Mouse (Mus musculus): Measurements from ENCODE around the gene Cfap97. TPM values are rescaled to one million over a fixed set of nuclear protein-coding genes. Genes with fewer than 3 reads are reported as not detected.
"Not testable (repeated sequence)": the region's sequence is repeated elsewhere in the genome, so short reads cannot be mapped to it uniquely, and the experiment has no call there.

Gene Cfap97
- total RNA-seq (2014; rRNA removed) (15.1 and 15.2 TPM in 2 replicates), polyA plus RNA-seq (2015; fragmentation: Nextera tagmentation; extraction: Ambion mirVana) (26.8 and 28.0 TPM in 2 replicates)

DNA sequence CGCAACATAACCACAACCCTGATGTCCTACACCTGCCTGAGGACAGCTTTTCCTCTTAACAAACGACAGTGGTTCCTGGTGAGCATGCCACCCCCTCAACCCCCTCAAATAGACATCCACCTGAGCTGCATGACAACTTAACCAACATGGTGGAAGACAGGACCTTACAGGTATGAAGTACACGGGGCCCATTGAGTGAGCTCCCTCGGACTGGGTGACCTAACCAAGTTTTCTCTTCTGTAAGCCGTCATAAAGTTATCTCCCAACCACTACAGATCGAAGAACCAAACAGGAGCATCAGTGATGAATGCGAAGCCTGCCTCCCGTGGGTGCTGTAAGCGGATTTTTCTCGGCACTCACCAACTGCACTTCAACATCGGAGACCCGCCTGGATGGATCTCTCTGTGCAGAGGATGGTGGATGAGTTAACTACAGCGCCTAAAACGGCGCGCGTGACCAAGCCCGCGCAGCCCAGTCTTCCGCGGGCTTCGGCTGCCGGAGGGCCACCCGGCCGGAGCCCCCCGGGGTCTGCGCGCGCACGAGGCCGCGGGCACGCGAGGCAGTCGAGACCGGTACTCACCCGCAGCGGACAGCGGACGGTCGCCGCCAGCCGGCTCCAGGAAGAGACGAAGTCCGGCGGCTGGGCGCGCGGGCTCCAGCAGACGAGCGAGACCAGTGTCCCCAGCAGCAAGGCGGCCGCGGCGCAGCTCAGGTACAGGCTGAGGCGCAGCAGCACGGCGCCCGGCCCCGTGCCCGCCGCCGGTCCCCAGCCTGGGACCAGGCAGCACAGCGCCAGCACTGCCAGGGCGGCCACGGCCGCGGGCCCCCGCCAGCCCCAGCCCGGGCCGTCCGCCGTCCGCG, at the start of gene Cfap97:
TSS of gene Cfap97 (plus strand) at position 570 of the 861 bp plus-strand sequence.
- ATAC-seq (peak; percentile 82), DNase-seq (ENCODE audit: low spot score) (peak; percentile 64)
- Histone ChIP-seq H3K27me3 (ENCODE audit: insufficient read depth, low read length) (no peaks in the 10 kb centered on the region), H3K4me1 (ENCODE audit: insufficient read depth, low read length) (peaks cover 6% of the 10 kb centered on the region; the same call in 1 of the 2 replicates), H3K27ac (peak within 1 kb of the TSS; percentile 88), H3K36me3 (ENCODE audit: insufficient read depth, low read length) (no peaks in the 10 kb centered on the region), H3K9me3 (ENCODE audit: low read length) (no peaks in the 10 kb centered on the region), H3K4me2 (ENCODE audit: low read depth, low read length) (peak within 1 kb of the TSS; percentile 86), H3K4me3 (ENCODE audit: low read length) (peak within 1 kb of the TSS; percentile 92), H3K9ac (replicated peaks; ENCODE audit: low read length) (peak within 1 kb of the TSS; percentile 85)
- WGBS, result 1% methylated on average over 61 of the region's 75 CpGs
- no peak for TF ChIP-seq CTCF (IDR thresholded peaks at IDR 0.05; ENCODE audit: low read depth)

DNA sequence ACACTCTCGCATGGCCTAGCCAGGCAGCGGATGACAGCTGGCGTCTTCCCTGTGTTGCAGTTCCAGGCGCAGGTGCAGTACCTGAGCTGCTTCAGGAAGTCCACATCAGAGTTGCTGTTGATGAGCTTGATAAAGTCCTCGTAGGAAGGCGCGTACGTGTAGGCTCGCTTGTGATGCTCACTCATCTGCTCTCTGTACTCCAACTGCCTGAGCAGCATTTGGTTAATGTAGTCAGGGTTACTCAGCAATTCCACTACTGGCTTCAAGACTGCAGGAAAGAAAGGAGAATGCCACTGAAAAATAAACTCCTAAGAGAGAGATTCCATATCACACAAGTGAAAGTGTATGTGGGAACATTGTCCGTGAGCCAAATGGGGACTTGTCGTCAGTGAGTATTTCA, 48.1 kb upstream of the Cfap97 start:
- Histone ChIP-seq H3K27ac (no peak overlapping the region), H3K9ac (replicated peaks; ENCODE audit: low read length) (no peak overlapping the region), H3K4me1 (ENCODE audit: insufficient read depth, low read length) (no peaks in the 10 kb centered on the region), H3K27me3 (ENCODE audit: insufficient read depth, low read length) (no peaks in the 10 kb centered on the region), H3K9me3 (ENCODE audit: low read length) (no peaks in the 10 kb centered on the region), H3K4me3 (ENCODE audit: low read length) (no peak overlapping the region), H3K36me3 (ENCODE audit: insufficient read depth, low read length) (peaks cover 11% of the 10 kb centered on the region; the same call in 1 of the 2 replicates), H3K4me2 (ENCODE audit: low read depth, low read length) (no peak overlapping the region)
- ATAC-seq (no peak), DNase-seq (ENCODE audit: low spot score) (no peak)
- WGBS, result 94% methylated on average over 11 of the region's 11 CpGs
- TF ChIP-seq CTCF (IDR thresholded peaks at IDR 0.05; ENCODE audit: low read depth), result no peak

DNA sequence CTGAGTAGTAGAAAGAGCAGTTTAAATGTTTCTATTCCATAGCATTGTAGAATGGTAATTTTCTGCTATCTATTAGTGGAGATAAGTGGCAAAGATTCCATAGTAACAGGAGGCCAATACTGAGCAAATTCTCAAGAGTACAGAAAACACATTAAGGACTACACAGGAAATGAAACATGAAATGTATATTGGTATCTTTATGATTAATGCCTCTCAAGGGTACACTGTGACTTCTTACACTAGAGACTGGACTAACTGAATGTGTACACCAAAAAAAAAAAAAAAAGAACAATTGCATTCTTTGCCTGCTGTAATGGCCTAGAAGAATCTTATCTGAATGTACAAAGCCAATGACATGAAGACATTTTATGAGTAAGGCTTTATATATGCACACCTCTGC, 43.9 kb upstream of the Cfap97 start:
- TF ChIP-seq CTCF (IDR thresholded peaks at IDR 0.05; ENCODE audit: low read depth), result no peak
- H3K9ac ChIP-seq (replicated peaks; ENCODE audit: low read length), result no peak overlapping the region
- no peaks in the 10 kb centered on the region for H3K9me3 ChIP-seq (ENCODE audit: low read length)
- no peaks in the 10 kb centered on the region for H3K27me3 ChIP-seq (ENCODE audit: insufficient read depth, low read length)
- no peak overlapping the region for H3K4me2 ChIP-seq (ENCODE audit: low read depth, low read length)
- H3K36me3 ChIP-seq (ENCODE audit: insufficient read depth, low read length), result peaks cover 7% of the 10 kb centered on the region; the same call in 1 of the 2 replicates
- no peak overlapping the region for H3K4me3 ChIP-seq (ENCODE audit: low read length)
- no peak overlapping the region for H3K27ac ChIP-seq
- H3K4me1 ChIP-seq (ENCODE audit: insufficient read depth, low read length), result no peaks in the 10 kb centered on the region
- ATAC-seq (no peak), DNase-seq (ENCODE audit: low spot score) (no peak)

DNA sequence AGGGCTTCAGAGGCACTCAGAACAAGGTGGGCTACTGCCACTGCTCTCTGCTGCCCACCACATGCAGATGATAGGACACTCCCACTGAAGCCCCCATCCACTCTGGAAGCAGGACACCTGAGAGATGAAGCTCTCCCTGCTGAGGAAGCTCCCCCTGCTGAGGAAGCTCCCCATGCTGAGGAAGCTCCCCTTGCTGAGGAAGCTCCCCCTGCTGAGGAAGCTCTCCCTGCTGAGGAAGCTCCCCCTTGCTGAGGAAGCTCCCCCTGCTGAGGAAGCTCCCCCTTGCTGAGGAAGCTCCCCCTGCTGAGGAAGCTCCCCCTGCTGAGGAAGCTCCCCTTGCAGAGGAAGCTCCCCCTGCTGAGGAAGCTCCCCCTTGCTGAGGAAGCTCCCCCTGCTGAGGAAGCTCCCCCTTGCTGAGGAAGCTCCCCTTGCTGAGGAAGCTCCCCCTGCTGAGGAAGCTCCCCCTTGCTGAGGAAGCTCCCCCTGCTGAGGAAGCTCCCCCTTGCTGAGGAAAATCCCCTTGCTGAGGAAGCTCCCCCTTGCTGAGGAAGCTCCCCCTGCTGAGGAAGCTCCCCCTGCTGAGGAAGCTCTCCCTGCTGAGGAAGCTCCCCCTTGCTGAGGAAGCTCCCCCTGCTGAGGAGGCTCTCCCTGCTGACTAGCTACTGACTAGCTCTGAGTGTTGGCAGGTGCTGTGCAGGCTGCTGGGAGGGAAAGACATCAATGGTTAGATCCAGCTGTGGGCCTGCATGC, 38.0 kb upstream of the Cfap97 start:
- not testable (repeated sequence) for DNase-seq (ENCODE audit: low spot score); H3K36me3 ChIP-seq (ENCODE audit: insufficient read depth, low read length); H3K27ac ChIP-seq; H3K4me3 ChIP-seq (ENCODE audit: low read length); H3K27me3 ChIP-seq (ENCODE audit: insufficient read depth, low read length); ATAC-seq; H3K9ac ChIP-seq (replicated peaks; ENCODE audit: low read length); H3K9me3 ChIP-seq (ENCODE audit: low read length); H3K4me1 ChIP-seq (ENCODE audit: insufficient read depth, low read length); H3K4me2 ChIP-seq (ENCODE audit: low read depth, low read length)

DNA sequence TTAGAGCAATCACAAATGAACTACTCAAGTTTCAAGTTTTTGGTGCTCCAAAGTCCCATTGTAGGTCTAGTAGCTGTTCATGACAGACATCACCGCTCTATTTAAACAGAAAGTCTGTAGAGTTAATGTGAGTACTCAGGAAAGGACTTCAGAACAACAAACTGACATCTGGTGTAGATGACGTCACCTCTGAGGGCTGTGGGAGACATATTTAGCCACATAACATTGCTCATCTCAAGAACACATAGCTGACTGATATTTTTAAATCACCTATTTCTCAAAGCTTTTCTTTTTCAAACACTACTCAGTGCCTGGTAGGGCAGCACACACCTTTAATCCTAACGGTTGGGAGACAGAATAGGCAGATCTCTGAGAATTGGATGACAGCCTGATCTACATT, 34.4 kb upstream of the Cfap97 start:
- no peak overlapping the region for H3K9ac ChIP-seq (replicated peaks; ENCODE audit: low read length)
- no peak for ATAC-seq
- H3K4me1 ChIP-seq (ENCODE audit: insufficient read depth, low read length), result no peaks in the 10 kb centered on the region
- no peaks in the 10 kb centered on the region for H3K9me3 ChIP-seq (ENCODE audit: low read length)
- 86% methylated on average over 3 of the region's 3 CpGs for WGBS
- DNase-seq (ENCODE audit: low spot score), result no peak
- H3K27ac ChIP-seq, result no peak overlapping the region
- H3K4me3 ChIP-seq (ENCODE audit: low read length), result no peak overlapping the region
- no peaks in the 10 kb centered on the region for H3K27me3 ChIP-seq (ENCODE audit: insufficient read depth, low read length)
- 0 out of 2 replicates have a peak, but pooled peaks cover 5% of the 10 kb centered on the region for H3K36me3 ChIP-seq (ENCODE audit: insufficient read depth, low read length)
- H3K4me2 ChIP-seq (ENCODE audit: low read depth, low read length), result no peak overlapping the region
- no peak for TF ChIP-seq CTCF (IDR thresholded peaks at IDR 0.05; ENCODE audit: low read depth)

DNA sequence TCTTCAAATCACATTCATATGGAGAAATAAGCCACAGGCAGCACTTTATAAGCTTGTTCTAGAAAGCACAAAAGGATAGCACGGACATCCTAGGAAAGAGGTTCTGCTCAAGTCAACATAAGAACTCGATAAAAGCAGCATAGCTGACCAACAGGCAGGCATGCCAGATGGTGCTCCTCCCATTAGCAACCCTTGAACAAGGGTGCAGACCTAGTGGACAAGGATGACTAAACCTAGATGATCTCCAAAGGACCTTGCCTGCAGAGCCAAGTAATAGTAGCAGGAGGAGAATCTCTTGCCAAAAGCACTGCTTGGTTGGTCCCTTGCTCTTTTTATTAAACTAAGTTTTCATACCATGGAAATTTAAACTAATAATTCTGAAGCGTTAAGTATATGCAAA, 32.4 kb upstream of the Cfap97 start:
- Histone ChIP-seq H3K4me3 (ENCODE audit: low read length) (no peak overlapping the region), H3K9me3 (ENCODE audit: low read length) (no peaks in the 10 kb centered on the region), H3K4me1 (ENCODE audit: insufficient read depth, low read length) (no peaks in the 10 kb centered on the region), H3K4me2 (ENCODE audit: low read depth, low read length) (no peak overlapping the region), H3K27me3 (ENCODE audit: insufficient read depth, low read length) (no peaks in the 10 kb centered on the region), H3K9ac (replicated peaks; ENCODE audit: low read length) (no peak overlapping the region), H3K36me3 (ENCODE audit: insufficient read depth, low read length) (0 out of 2 replicates have a peak, but pooled peaks cover 10% of the 10 kb centered on the region), H3K27ac (no peak overlapping the region)
- TF ChIP-seq CTCF (IDR thresholded peaks at IDR 0.05; ENCODE audit: low read depth), result no peak
- ATAC-seq (no peak), DNase-seq (ENCODE audit: low spot score) (no peak)
- 93% methylated on average over 3 of the region's 3 CpGs for WGBS

Data from hindbrain, postnatal 0 days (tissue).